Mouse (Mus musculus) hindbrain, embryonic 14.5 days (tissue): Measurements from ENCODE around the gene Nhp2. TPM values are rescaled to one million over a fixed set of nuclear protein-coding genes. Genes with fewer than 3 reads are reported as not detected.
"Not testable (repeated sequence)": the region's sequence is repeated elsewhere in the genome, so short reads cannot be mapped to it uniquely, and the experiment has no call there.

Experiments
- ATAC-seq: fragments of 200-750 bp; cut with Nextera tagmentation; 2 replicates; pipeline ENCODE4 v1.8.0; 2017; ENCODE audit warnings: moderate number of reproducible peaks, mild to moderate bottlenecking, moderate TSS enrichment, moderate library complexity; ENCODE audit not compliant: low FRiP score
- DNase-seq: peaks from one replicate; pipeline ENCODE4 v3.0.0-alpha.2; 2015; ENCODE audit warnings: low spot score
- H3K27ac ChIP-seq: fragments of 300-500 bp; sonication (generic); 2 replicates; pipeline ENCODE4 v1.5.1; 2014; ENCODE audit warnings: mild to moderate bottlenecking, moderate library complexity
- H3K27me3 ChIP-seq: fragments of 300-500 bp; sonication (generic); 2 replicates; pipeline ENCODE4 v1.6.1; 2014; ENCODE audit warnings: mild to moderate bottlenecking, low read length, mixed read lengths; ENCODE audit not compliant: control insufficient read depth, insufficient read depth
- H3K36me3 ChIP-seq: fragments of 300-500 bp; sonication (generic); replicated peaks from 2 replicates; pipeline ENCODE4 v1.6.1; 2014; ENCODE audit not compliant: control insufficient read depth, insufficient read depth
- H3K4me1 ChIP-seq: fragments of 300-500 bp; sonication (generic); replicated peaks from 2 replicates; pipeline ENCODE4 v1.6.1; 2014; ENCODE audit warnings: antibody characterized with exemption, low read length, mixed read lengths; ENCODE audit not compliant: control insufficient read depth, insufficient read depth
- H3K4me2 ChIP-seq: fragments of 300-500 bp; sonication (generic); replicated peaks from 2 replicates; pipeline ENCODE4 v1.6.1; 2014; ENCODE audit warnings: mild to moderate bottlenecking, moderate library complexity
- H3K4me3 ChIP-seq: fragments of 300-500 bp; sonication (generic); replicated peaks from 2 replicates; pipeline ENCODE4 v1.5.1; 2014; ENCODE audit warnings: mild to moderate bottlenecking, low read length
- H3K9ac ChIP-seq: fragments of 300-500 bp; sonication (generic); 2 replicates; pipeline ENCODE4 v1.6.1; 2014
- H3K9me3 ChIP-seq: fragments of 300-500 bp; sonication (generic); 2 replicates; pipeline ENCODE4 v1.6.1; 2016; ENCODE audit warnings: low read length; ENCODE audit not compliant: control insufficient read depth
- WGBS: fragments of 180-500 bp; shearing (Covaris S2); extraction: QIAGEN DNeasy Blood & Tissue Kit; methylation state at CpG from one replicate; pipeline ENCODE4 v1.1.7; 2014; 5-methylcytosine and 5-hydroxymethylcytosine counted together
- polyA plus RNA-seq: library from polyadenylated mRNA; unstranded; fragments of >200 nt; fragmentation: Nextera tagmentation; extraction: Ambion mirVana; gene quantifications from 2 replicates; pipeline ENCODE4 v1.2.1, GENCODE M21; 2014

Gene Nhp2
- polyA plus RNA-seq, 1 experiment from 2014 or later, result 118 TPM

GRCm38 (mm10) chr11:51627907-51628306 lies 8.4 kb downstream of the Nhp2 start:
- DNase-seq, result no peak
- no peaks in the 10 kb centered on the region for H3K27me3 ChIP-seq
- no peak overlapping the region for H3K27ac ChIP-seq
- no peak overlapping the region for H3K4me2 ChIP-seq
- H3K4me1 ChIP-seq, result no peaks in the 10 kb centered on the region
- H3K9ac ChIP-seq, result no peak overlapping the region
- no peak overlapping the region for H3K4me3 ChIP-seq
- no peaks in the 10 kb centered on the region for H3K9me3 ChIP-seq
- ATAC-seq, result no peak
- WGBS, result 89% methylated on average over 8 of the region's 8 CpGs
- H3K36me3 ChIP-seq, result peaks cover 63% of the 10 kb centered on the region

DNA sequence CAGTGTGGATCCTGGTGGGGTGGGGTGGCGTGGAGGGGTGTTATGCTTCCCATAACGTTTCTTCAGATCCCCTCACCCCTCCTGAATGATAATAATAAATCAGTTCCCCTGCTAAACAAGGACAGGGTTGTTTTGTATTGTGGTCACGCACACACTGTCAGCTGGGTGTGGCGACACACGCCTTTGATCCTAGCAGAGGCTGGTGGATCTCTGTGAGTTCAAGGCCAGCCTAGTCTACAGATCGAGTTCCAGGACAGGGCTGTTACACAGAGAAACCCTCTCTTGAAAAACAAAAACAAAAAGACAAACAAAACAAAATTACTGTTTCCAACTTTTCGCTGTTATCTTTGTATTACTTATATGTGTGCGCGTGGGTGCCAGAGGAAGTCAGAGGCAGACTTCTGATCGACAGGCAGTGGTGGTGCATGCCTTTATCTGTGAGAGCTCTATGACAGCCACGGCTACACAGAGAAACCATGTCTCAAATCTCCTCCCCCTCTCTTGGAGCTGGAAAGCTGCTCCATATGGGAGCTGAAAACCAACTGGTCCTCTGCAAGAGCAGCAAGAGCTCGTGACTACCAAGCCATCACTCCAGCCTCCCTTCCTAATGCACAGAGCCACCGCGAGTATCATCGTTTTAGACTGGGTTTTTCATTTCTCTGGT lies 10.2 kb downstream of the Nhp2 start:
- DNase-seq (no peak), ATAC-seq (no peak)
- Histone ChIP-seq H3K4me1 (peaks cover 6% of the 10 kb centered on the region), H3K9ac (no peak overlapping the region), H3K4me2 (no peak overlapping the region), H3K4me3 (no peak overlapping the region), H3K27ac (no peak overlapping the region), H3K27me3 (no peaks in the 10 kb centered on the region), H3K9me3 (no peaks in the 10 kb centered on the region), H3K36me3 (peaks cover 46% of the 10 kb centered on the region)
- WGBS, result 84% methylated on average over 15 of the region's 15 CpGs

DNA sequence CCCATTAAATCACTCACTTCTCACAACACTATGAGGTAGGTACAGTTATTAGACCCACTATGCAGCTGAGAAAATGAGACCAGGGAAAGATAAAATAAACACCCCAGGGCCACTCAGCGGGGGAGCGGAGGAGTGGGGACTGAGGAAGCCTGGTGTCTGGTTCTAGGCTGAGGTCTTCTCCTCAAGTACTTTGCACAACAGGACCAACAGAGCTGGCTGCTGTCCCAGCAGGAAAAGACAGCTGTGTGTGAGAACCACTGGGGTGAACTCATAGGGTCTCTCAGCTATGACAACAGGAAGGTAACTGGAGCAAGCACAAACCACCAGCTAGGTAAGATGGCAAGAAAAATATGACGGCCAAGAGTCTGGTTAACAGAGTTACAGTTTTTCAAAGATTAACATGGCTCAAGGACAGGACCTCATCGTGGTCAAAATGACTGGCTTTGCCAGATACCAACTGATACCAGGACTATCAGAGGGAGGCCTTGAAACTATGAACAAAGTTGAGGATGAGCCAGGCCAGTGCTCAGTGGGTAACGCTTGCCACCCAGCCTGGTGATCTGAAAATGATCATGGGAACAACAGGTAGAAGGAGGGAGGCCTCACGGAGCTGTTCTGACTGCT lies 12.7 kb downstream of the Nhp2 start:
- Histone ChIP-seq H3K36me3 (peaks cover 24% of the 10 kb centered on the region), H3K4me1 (peaks cover 10% of the 10 kb centered on the region), H3K9me3 (no peaks in the 10 kb centered on the region), H3K27ac (no peak overlapping the region), H3K9ac (no peak overlapping the region), H3K27me3 (no peaks in the 10 kb centered on the region), H3K4me3 (no peak overlapping the region), H3K4me2 (no peak overlapping the region)
- WGBS, result 89% methylated on average over 6 of the region's 6 CpGs
- ATAC-seq (no peak), DNase-seq (no peak)

DNA sequence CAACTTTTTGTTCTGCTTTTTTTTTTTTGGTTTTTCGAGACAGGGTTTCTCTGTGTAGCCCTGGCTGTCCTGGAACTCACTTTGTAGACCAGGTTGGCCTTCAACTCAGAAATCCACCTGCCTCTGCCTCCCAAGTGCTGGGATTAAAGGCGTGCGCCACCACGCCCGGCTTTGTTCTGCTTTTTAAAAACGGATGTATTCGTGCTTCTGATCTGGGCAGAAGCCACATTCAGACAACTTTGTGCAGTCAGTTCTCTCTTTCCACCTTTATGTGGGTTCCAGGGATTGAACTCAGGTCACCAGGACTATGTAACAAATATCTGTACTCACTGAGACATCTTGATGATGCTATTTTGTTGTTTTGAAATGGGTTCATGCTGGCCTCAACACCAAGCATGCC lies 13.7 kb downstream of the Nhp2 start:
- not testable (repeated sequence) for H3K9me3 ChIP-seq, H3K9ac ChIP-seq, ATAC-seq, H3K4me2 ChIP-seq, H3K4me3 ChIP-seq, DNase-seq, H3K27me3 ChIP-seq, H3K27ac ChIP-seq, H3K4me1 ChIP-seq
- peaks cover 14% of the 10 kb centered on the region for H3K36me3 ChIP-seq
- WGBS, result 97% methylated on average over 7 of the region's 7 CpGs

DNA sequence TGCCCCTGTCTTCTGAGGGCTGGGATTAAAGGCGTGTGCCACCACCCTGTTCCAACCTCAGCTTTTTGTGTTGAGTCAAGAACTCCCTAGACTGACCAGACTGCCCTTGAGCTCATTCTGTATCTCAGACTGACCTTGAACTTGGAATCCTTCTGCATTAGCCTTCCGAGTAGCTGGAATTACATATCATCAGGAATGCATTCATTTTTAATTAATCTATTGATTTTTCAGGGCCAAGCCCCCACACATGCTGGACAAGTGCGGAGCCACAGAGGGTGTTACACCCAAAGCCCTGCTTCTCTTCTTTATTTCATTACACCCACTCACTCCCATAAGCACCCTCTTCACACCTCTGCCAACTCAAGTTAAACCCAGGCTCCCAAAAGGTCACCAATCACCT lies 14.2 kb downstream of the Nhp2 start:
- WGBS, result 94% methylated on average over 3 of the region's 3 CpGs
- H3K4me2 ChIP-seq, result no peak overlapping the region
- H3K27me3 ChIP-seq, result no peaks in the 10 kb centered on the region
- H3K4me1 ChIP-seq, result peaks cover 10% of the 10 kb centered on the region
- H3K9me3 ChIP-seq, result no peaks in the 10 kb centered on the region
- no peak overlapping the region for H3K4me3 ChIP-seq
- H3K27ac ChIP-seq, result no peak overlapping the region
- H3K36me3 ChIP-seq, result peaks cover 9% of the 10 kb centered on the region
- DNase-seq (no peak), ATAC-seq (no peak)
- H3K9ac ChIP-seq, result no peak overlapping the region

GRCm38 (mm10) chr11:51635127-51635524 lies 15.6 kb downstream of the Nhp2 start:
- no peak for ATAC-seq

GRCm38 (mm10) chr11:51635525-51636322 lies 16.2 kb downstream of the Nhp2 start, which contains the start of gene Rmnd5b:
Gene Rmnd5b (minus strand): TSS chr11:51635896.
- peak within 1 kb of the TSS; percentile 79 for H3K27ac ChIP-seq

More at GRCm38 (mm10) chr11:51635127-51635524, 15.6 kb downstream of the Nhp2 start:
- Histone ChIP-seq H3K9me3 (no peaks in the 10 kb centered on the region), H3K9ac (peak overlapping the region; percentile 64), H3K4me2 (peak overlapping the region; percentile 79), H3K36me3 (no peaks in the 10 kb centered on the region), H3K4me3 (peak overlapping the region; percentile 82), H3K4me1 (peaks cover 10% of the 10 kb centered on the region), H3K27me3 (no peaks in the 10 kb centered on the region), H3K27ac (peak overlapping the region; percentile 79; the same call in 1 of the 2 replicates)
- 19% methylated on average over 6 of the region's 6 CpGs for WGBS
- no peak for DNase-seq

GRCm38 (mm10) chr11:51636323-51636684 lies 16.8 kb downstream of the Nhp2 start:
- H3K27me3 ChIP-seq, result no peaks in the 10 kb centered on the region
- 6% methylated on average over 6 of the region's 6 CpGs for WGBS
- H3K4me2 ChIP-seq, result peak overlapping the region; percentile 79
- H3K4me3 ChIP-seq, result peak overlapping the region; percentile 82
- peaks cover 10% of the 10 kb centered on the region for H3K4me1 ChIP-seq
- DNase-seq (peak; percentile 69), ATAC-seq (peak; percentile 46)
- peak overlapping the region; percentile 79 for H3K27ac ChIP-seq
- H3K9ac ChIP-seq, result peak overlapping the region; percentile 64
- no peaks in the 10 kb centered on the region for H3K36me3 ChIP-seq
- H3K9me3 ChIP-seq, result no peaks in the 10 kb centered on the region

More at GRCm38 (mm10) chr11:51635525-51636322, 16.2 kb downstream of the Nhp2 start, which contains the start of gene Rmnd5b:
- H3K4me3 ChIP-seq, result peak within 1 kb of the TSS; percentile 82
- peak within 1 kb of the TSS; percentile 64 for H3K9ac ChIP-seq
- DNase-seq, result peak; percentile 90
- H3K9me3 ChIP-seq, result no peaks in the 10 kb centered on the region
- H3K4me2 ChIP-seq, result peak within 1 kb of the TSS; percentile 79
- no peaks in the 10 kb centered on the region for H3K36me3 ChIP-seq
- no peaks in the 10 kb centered on the region for H3K27me3 ChIP-seq
- ATAC-seq, result peak; percentile 93
- WGBS, result under 1% methylated on average over 61 of the region's 61 CpGs
- peaks cover 10% of the 10 kb centered on the region for H3K4me1 ChIP-seq

DNA sequence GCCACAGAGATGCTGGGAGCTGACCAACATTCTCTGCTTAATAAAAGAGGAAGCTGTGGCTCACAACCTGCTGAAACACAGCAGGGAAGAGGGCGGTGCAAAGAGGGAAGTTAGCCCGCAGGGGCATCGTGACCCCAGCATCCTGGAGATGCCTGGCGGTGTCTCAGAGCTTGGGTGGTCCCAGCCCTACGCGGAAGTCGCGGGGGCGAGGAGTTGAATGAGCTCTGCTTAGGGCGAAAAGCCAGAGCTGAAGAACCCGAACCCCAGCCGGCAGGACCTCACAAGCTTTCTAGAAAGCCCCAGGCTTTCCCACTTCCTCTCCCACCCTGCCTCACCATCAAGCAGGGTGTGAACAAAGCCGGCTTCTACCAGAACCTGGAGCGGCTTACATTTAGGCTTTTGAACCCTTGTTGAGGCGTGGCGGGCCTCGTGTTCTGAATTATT lies 18.5 kb downstream of the Nhp2 start:
- H3K4me2 ChIP-seq, result no peak overlapping the region
- H3K9me3 ChIP-seq, result no peaks in the 10 kb centered on the region
- ATAC-seq (no peak), DNase-seq (no peak)
- no peaks in the 10 kb centered on the region for H3K36me3 ChIP-seq
- WGBS, result 5% methylated on average over 17 of the region's 17 CpGs
- no peak overlapping the region for H3K27ac ChIP-seq
- H3K4me3 ChIP-seq, result no peak overlapping the region
- no peaks in the 10 kb centered on the region for H3K27me3 ChIP-seq
- peaks cover 10% of the 10 kb centered on the region for H3K4me1 ChIP-seq
- no peak overlapping the region for H3K9ac ChIP-seq
